Mouse (Mus musculus): ENCODE measurements around the gene Sh3rf1.

DNA sequence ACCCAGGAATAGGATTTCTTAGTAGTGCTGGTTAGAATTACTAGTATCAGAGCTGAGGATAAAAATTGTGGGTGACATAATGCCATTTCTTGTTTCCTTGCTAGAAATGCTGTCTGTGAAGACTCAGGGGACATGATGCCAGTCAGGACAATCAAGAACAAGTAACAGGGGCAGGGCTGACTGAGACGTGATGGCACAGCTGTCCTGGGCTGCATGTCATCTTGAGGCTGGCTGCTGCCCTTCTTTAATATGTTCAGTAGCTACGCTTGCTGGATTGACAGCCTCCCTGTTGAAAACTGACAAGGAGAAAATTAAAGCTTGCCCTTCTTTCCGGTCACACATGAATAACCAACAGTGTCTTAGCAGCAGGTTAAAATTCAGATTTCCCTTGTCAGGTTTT, 212.5 kb downstream of the Sh3rf1 start:
- no peak for TF ChIP-seq CTCF (IDR thresholded peaks at IDR 0.05; ENCODE audit: extremely low read depth, insufficient read length, insufficient replicate concordance, low read depth, low read length)
- TF ChIP-seq POLR2A (IDR thresholded peaks at IDR 0.05; ENCODE audit: low read depth, low read length), result no peak
